Mouse (Mus musculus) limb, embryonic 14.5 days (tissue): Measurements from ENCODE around the gene Bsn. TPM values are rescaled to one million over a fixed set of nuclear protein-coding genes. Genes with fewer than 3 reads are reported as not detected.

Experiments
- ATAC-seq: fragments of 200-750 bp; cut with Nextera tagmentation; 2 replicates; pipeline ENCODE4 v1.8.0; 2017; ENCODE audit warnings: low read depth, moderate number of reproducible peaks, moderate TSS enrichment; ENCODE audit not compliant: low FRiP score
- DNase-seq: peaks from one replicate; pipeline ENCODE4 v3.0.0-alpha.2; 2015; ENCODE audit warnings: low spot score
- H3K27ac ChIP-seq: fragments of 300-500 bp; sonication (generic); replicated peaks from 2 replicates; pipeline ENCODE4 v1.5.1; 2014; ENCODE audit warnings: low read depth, mild to moderate bottlenecking, low read length, moderate library complexity, mixed read lengths
- H3K27me3 ChIP-seq: fragments of 300-500 bp; sonication (generic); 2 replicates; pipeline ENCODE4 v1.6.1; 2014; ENCODE audit warnings: low read length, mixed read lengths; ENCODE audit not compliant: control insufficient read depth, insufficient read depth
- H3K36me3 ChIP-seq: fragments of 300-500 bp; sonication (generic); 2 replicates; pipeline ENCODE4 v1.6.1; 2014; ENCODE audit warnings: mild to moderate bottlenecking, low read length, moderate library complexity, mixed read lengths; ENCODE audit not compliant: control insufficient read depth, insufficient read depth
- H3K4me1 ChIP-seq: fragments of 300-500 bp; sonication (generic); 2 replicates; pipeline ENCODE4 v1.6.1; 2014; ENCODE audit warnings: antibody characterized with exemption, low read length, mixed read lengths; ENCODE audit not compliant: control insufficient read depth, insufficient read depth
- H3K4me2 ChIP-seq: fragments of 300-500 bp; sonication (generic); replicated peaks from 2 replicates; pipeline ENCODE4 v1.6.1; 2014; ENCODE audit warnings: low read depth, mild to moderate bottlenecking, low read length, moderate library complexity; ENCODE audit not compliant: severe bottlenecking
- H3K4me3 ChIP-seq: fragments of 300-500 bp; sonication (generic); replicated peaks from 2 replicates; pipeline ENCODE4 v1.5.1; 2014; ENCODE audit warnings: low read length
- H3K9ac ChIP-seq: fragments of 300-500 bp; sonication (generic); 2 replicates; pipeline ENCODE4 v1.6.1; 2014; ENCODE audit warnings: mild to moderate bottlenecking, low read depth, low read length, moderate library complexity; ENCODE audit not compliant: severe bottlenecking
- H3K9me3 ChIP-seq: fragments of 300-500 bp; sonication (generic); 2 replicates; pipeline ENCODE4 v1.6.1; 2016; ENCODE audit warnings: low read length; ENCODE audit not compliant: control insufficient read depth
- POLR2A ChIP-seq: fragments of 200-500 bp; IDR thresholded peaks from 2 replicates; pipeline ENCODE4 v1.8.0; 2012; ENCODE audit warnings: inconsistent platforms, mild to moderate bottlenecking, moderate library complexity, borderline replicate concordance; ENCODE audit not compliant: insufficient read depth, insufficient read length; ENCODE audit errors: extremely low read depth
- WGBS: fragments of 180-500 bp; shearing (Covaris S2); extraction: QIAGEN DNeasy Blood & Tissue Kit; methylation state at CpG from one replicate; pipeline ENCODE4 v1.1.7; 2014; 5-methylcytosine and 5-hydroxymethylcytosine counted together
- polyA plus RNA-seq, 2 experiments: library from polyadenylated mRNA; depleted of rRNA in 1 of 2; stranded (reverse) in 1 of 2; unstranded in 1 of 2; fragments of >200 nt; fragmentation: Nextera tagmentation in 1 of 2; extraction: Ambion mirVana in 1 of 2; gene quantifications; 2 replicates each; pipeline versions ENCODE4 v1.2.1 to v1.2.3; 2012 to 2014

The Bsn gene
- polyA plus RNA-seq, 2 experiments = 0.73 to 1.1 TPM

DNA sequence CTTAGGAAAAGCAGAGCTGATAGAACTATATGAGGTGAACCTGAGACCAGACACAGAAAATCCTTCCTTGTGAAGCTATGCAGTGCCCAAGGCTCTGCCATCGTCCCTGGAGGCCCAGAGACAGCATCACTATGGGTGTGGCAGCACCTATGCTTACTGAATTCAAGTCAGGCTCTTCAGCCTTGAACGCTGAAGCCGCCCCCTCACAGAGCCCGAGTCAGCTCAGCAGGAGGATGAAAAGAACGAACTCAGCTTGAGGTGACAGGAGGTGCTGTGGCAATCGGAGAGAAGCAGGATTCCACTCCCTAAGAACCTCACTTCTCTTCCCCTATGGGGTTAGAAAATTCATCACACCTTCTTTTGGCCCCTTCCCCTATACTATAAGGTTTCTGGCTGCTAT is 2.6 kb downstream of the Bsn start:
- no peak for TF ChIP-seq POLR2A
- WGBS = 36% methylated on average over 6 of the region's 6 CpGs
- ATAC-seq (no peak), DNase-seq (no peak)
- Histone ChIP-seq H3K4me1 (no peaks in the 10 kb centered on the region), H3K36me3 (no peaks in the 10 kb centered on the region), H3K4me2 (no peak overlapping the region), H3K4me3 (no peak overlapping the region), H3K27me3 (peaks cover 8% of the 10 kb centered on the region), H3K27ac (no peak overlapping the region), H3K9ac (no peak overlapping the region), H3K9me3 (no peaks in the 10 kb centered on the region)

DNA sequence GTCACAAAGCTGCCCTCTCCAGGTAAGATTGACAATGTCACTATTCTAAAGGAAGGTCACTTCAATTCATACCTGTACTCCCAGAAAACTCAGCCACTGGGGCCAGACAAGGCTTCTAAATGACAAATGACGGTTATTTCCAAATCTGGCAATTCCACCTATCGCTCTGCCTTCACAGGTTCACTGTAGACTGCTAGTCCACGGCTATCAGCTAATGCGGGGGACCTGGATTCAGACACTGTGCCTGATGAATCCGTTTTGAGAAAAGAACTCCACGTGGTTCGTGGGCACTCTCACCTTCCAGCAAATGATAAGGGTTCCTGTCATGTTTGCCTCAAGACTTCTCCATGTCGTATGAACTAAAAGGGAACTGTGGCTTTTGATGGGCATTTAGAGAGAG is 4.4 kb downstream of the Bsn start:
- Histone ChIP-seq H3K4me2 (no peak overlapping the region), H3K4me1 (no peaks in the 10 kb centered on the region), H3K9ac (no peak overlapping the region), H3K27me3 (peaks cover 8% of the 10 kb centered on the region), H3K4me3 (no peak overlapping the region), H3K27ac (no peak overlapping the region), H3K9me3 (no peaks in the 10 kb centered on the region), H3K36me3 (no peaks in the 10 kb centered on the region)
- ATAC-seq (no peak), DNase-seq (no peak)
- no peak for TF ChIP-seq POLR2A
- 80% methylated on average over 8 of the region's 8 CpGs for WGBS

DNA sequence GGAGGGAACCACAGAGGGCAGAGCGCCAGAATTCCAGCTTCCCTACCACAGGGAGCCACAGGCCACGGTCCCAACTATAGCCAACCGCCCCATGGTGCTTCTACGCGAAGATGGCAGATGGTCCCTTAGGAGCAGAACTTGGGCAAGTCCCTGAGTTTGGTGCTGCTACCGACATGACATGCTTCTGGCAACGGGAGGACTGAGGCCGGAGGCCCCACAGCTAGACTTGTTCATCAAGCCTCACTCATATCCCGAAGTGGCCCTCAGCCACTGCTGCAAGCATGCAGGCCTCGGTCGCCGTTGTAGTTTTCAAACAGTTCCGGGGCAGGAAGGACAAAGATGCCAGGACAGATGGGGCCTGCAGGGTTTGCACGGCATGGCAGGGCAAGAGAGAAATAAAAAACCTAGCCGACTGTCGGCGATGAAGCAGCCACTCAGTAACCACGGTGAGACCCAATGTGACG is 6.6 kb downstream of the Bsn start:
- Histone ChIP-seq H3K4me3 (no peak overlapping the region), H3K27ac (no peak overlapping the region), H3K4me1 (no peaks in the 10 kb centered on the region), H3K9ac (no peak overlapping the region), H3K36me3 (no peaks in the 10 kb centered on the region), H3K9me3 (no peaks in the 10 kb centered on the region), H3K27me3 (no peaks in the 10 kb centered on the region), H3K4me2 (no peak overlapping the region)
- TF ChIP-seq POLR2A = no peak
- ATAC-seq (no peak), DNase-seq (no peak)
- 88% methylated on average over 19 of the region's 19 CpGs for WGBS

- 58% methylated on average over 11 of the region's 11 CpGs for WGBS
- ATAC-seq (no peak), DNase-seq (no peak)
- Histone ChIP-seq H3K9me3 (no peaks in the 10 kb centered on the region), H3K36me3 (no peaks in the 10 kb centered on the region), H3K4me1 (no peaks in the 10 kb centered on the region), H3K9ac (no peak overlapping the region), H3K27me3 (no peaks in the 10 kb centered on the region), H3K4me2 (no peak overlapping the region), H3K27ac (no peak overlapping the region), H3K4me3 (no peak overlapping the region)
- TF ChIP-seq POLR2A = no peak
Measured at GRCm38 (mm10) chr9:108182806-108183506, 7.2 kb downstream of the Bsn start.

DNA sequence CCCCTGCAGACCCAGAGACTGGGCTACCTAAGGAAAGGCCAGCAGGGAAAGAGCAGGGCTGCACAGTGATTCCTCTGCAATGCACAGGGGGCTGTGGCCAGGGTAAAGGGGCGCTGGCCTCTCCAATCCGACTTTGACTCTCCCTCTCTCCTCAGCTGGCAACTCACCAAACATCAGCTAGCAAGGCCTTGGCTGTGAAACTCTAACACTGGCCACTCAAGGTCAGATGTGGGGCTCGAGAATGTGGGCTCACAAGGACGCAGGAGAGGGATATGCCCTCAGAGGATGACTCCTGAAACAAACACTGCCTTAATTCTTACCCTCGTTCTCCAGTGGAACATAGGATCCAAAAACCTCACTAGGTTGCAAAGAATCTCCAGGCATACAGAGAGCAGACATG is 11.8 kb downstream of the Bsn start:
- Histone ChIP-seq H3K27me3 (no peaks in the 10 kb centered on the region), H3K4me1 (no peaks in the 10 kb centered on the region), H3K9me3 (no peaks in the 10 kb centered on the region), H3K27ac (no peak overlapping the region), H3K36me3 (no peaks in the 10 kb centered on the region), H3K9ac (no peak overlapping the region), H3K4me2 (no peak overlapping the region), H3K4me3 (no peak overlapping the region)
- no peak for TF ChIP-seq POLR2A
- WGBS = 75% methylated on average over 5 of the region's 5 CpGs
- DNase-seq = no peak
- ATAC-seq = no peak
